Mouse (Mus musculus): Measurements from ENCODE around the gene Snw1. TPM values are rescaled to one million over a fixed set of nuclear protein-coding genes. Genes with fewer than 3 reads are reported as not detected.
A peak's percentile ranks its signal among the peaks of the same experiment; 100 is the strongest.

Snw1 gene
- polyA plus RNA-seq, 1 experiment from 2014 or later = 158 TPM

DNA sequence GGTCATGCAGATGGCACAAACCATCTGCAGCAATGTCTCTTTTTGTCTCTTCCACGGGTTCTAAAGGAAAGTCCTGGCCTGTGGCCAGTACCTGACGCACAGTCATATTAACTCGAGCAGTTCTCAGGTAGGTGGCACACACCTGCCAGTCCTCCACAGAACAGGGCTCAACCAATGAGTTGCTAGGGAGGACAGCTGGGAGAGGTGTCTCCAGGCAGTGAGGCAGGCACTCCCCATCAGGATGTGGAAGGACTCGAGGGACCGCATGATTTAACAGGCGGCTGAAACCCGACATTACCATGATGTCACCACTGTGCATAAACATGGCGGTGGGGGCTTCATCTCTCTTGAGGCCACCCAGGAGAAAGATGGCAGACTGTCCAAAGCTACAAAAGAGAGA, 43.2 kb downstream of the Snw1 start:
- Histone ChIP-seq H3K9me3 (ENCODE audit: control insufficient read depth, low read length) (no peaks in the 10 kb centered on the region), H3K27me3 (ENCODE audit: control insufficient read depth, insufficient read depth, low read length) (no peaks in the 10 kb centered on the region), H3K4me2 (ENCODE audit: low read depth, low read length, severe bottlenecking) (no peak overlapping the region), H3K36me3 (ENCODE audit: control insufficient read depth, insufficient read depth, low read length) (peaks cover 26% of the 10 kb centered on the region; the same call in 1 of the 2 replicates), H3K4me3 (ENCODE audit: low read depth, low read length) (no peak overlapping the region), H3K9ac (ENCODE audit: low read length) (no peak overlapping the region), H3K4me1 (replicated peaks; ENCODE audit: control insufficient read depth, insufficient read depth, low read length) (no peaks in the 10 kb centered on the region; the same call in 1 of the 2 replicates), H3K27ac (ENCODE audit: low read depth, low read length) (no peak overlapping the region)
- 91% methylated on average over 8 of the region's 8 CpGs for WGBS
- ATAC-seq (replicated peaks; ENCODE audit: low FRiP score) (no peak), DNase-seq (ENCODE audit: low spot score) (no peak)

DNA sequence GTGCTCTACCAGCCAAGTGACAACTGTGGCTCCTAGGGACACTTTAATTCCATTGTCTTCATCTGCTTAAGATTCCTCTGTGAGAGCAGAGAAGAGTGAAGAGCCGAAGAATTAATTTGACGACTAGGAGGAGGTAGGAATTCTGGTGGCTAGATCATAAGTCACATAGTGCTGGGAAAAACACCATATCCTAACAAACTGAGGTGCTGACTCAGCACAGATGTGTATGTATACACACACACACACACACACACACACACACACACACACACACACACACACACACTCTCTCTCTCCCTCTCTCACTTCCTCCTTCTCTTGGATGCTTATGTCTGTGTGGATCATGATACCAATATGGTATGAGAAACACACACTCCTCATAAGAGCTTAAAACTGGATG, 43.8 kb downstream of the Snw1 start:
- H3K9me3 ChIP-seq (ENCODE audit: control insufficient read depth, low read length) = no peaks in the 10 kb centered on the region
- peaks cover 22% of the 10 kb centered on the region; the same call in 1 of the 2 replicates for H3K36me3 ChIP-seq (ENCODE audit: control insufficient read depth, insufficient read depth, low read length)
- H3K4me2 ChIP-seq (ENCODE audit: low read depth, low read length, severe bottlenecking) = no peak overlapping the region
- DNase-seq (ENCODE audit: low spot score) (no peak), ATAC-seq (replicated peaks; ENCODE audit: low FRiP score) (no peak)
- H3K9ac ChIP-seq (ENCODE audit: low read length) = no peak overlapping the region
- no peak overlapping the region for H3K4me3 ChIP-seq (ENCODE audit: low read depth, low read length)
- 90% methylated on average over 2 of the region's 2 CpGs for WGBS
- H3K27me3 ChIP-seq (ENCODE audit: control insufficient read depth, insufficient read depth, low read length) = no peaks in the 10 kb centered on the region
- no peaks in the 10 kb centered on the region; the same call in 1 of the 2 replicates for H3K4me1 ChIP-seq (replicated peaks; ENCODE audit: control insufficient read depth, insufficient read depth, low read length)
- H3K27ac ChIP-seq (ENCODE audit: low read depth, low read length) = no peak overlapping the region

- no peak overlapping the region for H3K4me3 ChIP-seq (ENCODE audit: low read depth, low read length)
- peaks cover 22% of the 10 kb centered on the region; the same call in 1 of the 2 replicates for H3K36me3 ChIP-seq (ENCODE audit: control insufficient read depth, insufficient read depth, low read length)
- DNase-seq (ENCODE audit: low spot score) (no peak), ATAC-seq (replicated peaks; ENCODE audit: low FRiP score) (no peak)
- no peak overlapping the region for H3K9ac ChIP-seq (ENCODE audit: low read length)
- H3K27ac ChIP-seq (ENCODE audit: low read depth, low read length) = no peak overlapping the region
- no peak overlapping the region for H3K4me2 ChIP-seq (ENCODE audit: low read depth, low read length, severe bottlenecking)
- no peaks in the 10 kb centered on the region for H3K9me3 ChIP-seq (ENCODE audit: control insufficient read depth, low read length)
- H3K4me1 ChIP-seq (replicated peaks; ENCODE audit: control insufficient read depth, insufficient read depth, low read length) = no peaks in the 10 kb centered on the region; the same call in 1 of the 2 replicates
- H3K27me3 ChIP-seq (ENCODE audit: control insufficient read depth, insufficient read depth, low read length) = no peaks in the 10 kb centered on the region
- 98% methylated on average over 5 of the region's 5 CpGs for WGBS
These were observed 45.6 kb downstream of the Snw1 start for GRCm38 (mm10) chr12:87426354-87427031.

GRCm38 (mm10) chr12:87424516-87424915, 47.6 kb downstream of the Snw1 start:
- H3K4me1 ChIP-seq (replicated peaks; ENCODE audit: control insufficient read depth, insufficient read depth, low read length) = no peaks in the 10 kb centered on the region; the same call in 1 of the 2 replicates
- 29% methylated on average over 3 of the region's 3 CpGs for WGBS
- no peak for DNase-seq (ENCODE audit: low spot score)
- H3K27me3 ChIP-seq (ENCODE audit: control insufficient read depth, insufficient read depth, low read length) = no peaks in the 10 kb centered on the region
- H3K9ac ChIP-seq (ENCODE audit: low read length) = no peak overlapping the region
- H3K4me3 ChIP-seq (ENCODE audit: low read depth, low read length) = no peak overlapping the region
- H3K4me2 ChIP-seq (ENCODE audit: low read depth, low read length, severe bottlenecking) = no peak overlapping the region
- H3K9me3 ChIP-seq (ENCODE audit: control insufficient read depth, low read length) = no peaks in the 10 kb centered on the region
- H3K36me3 ChIP-seq (ENCODE audit: control insufficient read depth, insufficient read depth, low read length) = peaks cover 14% of the 10 kb centered on the region; the same call in 1 of the 2 replicates
- no peak overlapping the region for H3K27ac ChIP-seq (ENCODE audit: low read depth, low read length)
- no peak for ATAC-seq (replicated peaks; ENCODE audit: low FRiP score)

- DNase-seq (ENCODE audit: low spot score) (no peak), ATAC-seq (replicated peaks; ENCODE audit: low FRiP score) (no peak)
- Histone ChIP-seq H3K4me3 (ENCODE audit: low read depth, low read length) (no peak overlapping the region), H3K4me1 (replicated peaks; ENCODE audit: control insufficient read depth, insufficient read depth, low read length) (no peaks in the 10 kb centered on the region; the same call in 1 of the 2 replicates), H3K9ac (ENCODE audit: low read length) (no peak overlapping the region), H3K4me2 (ENCODE audit: low read depth, low read length, severe bottlenecking) (no peak overlapping the region), H3K27me3 (ENCODE audit: control insufficient read depth, insufficient read depth, low read length) (no peaks in the 10 kb centered on the region), H3K36me3 (ENCODE audit: control insufficient read depth, insufficient read depth, low read length) (peaks cover 7% of the 10 kb centered on the region; the same call in 1 of the 2 replicates), H3K9me3 (ENCODE audit: control insufficient read depth, low read length) (no peaks in the 10 kb centered on the region), H3K27ac (ENCODE audit: low read depth, low read length) (no peak overlapping the region)
- WGBS = 36% methylated on average over 1 of the region's 1 CpGs
These were observed 48.4 kb downstream of the Snw1 start for GRCm38 (mm10) chr12:87423700-87424099.

- no peaks in the 10 kb centered on the region; the same call in 1 of the 2 replicates for H3K4me1 ChIP-seq (replicated peaks; ENCODE audit: control insufficient read depth, insufficient read depth, low read length)
- 82% methylated on average over 5 of the region's 5 CpGs for WGBS
- no peaks in the 10 kb centered on the region for H3K27me3 ChIP-seq (ENCODE audit: control insufficient read depth, insufficient read depth, low read length)
- H3K4me2 ChIP-seq (ENCODE audit: low read depth, low read length, severe bottlenecking) = no peak overlapping the region
- DNase-seq (ENCODE audit: low spot score) (no peak), ATAC-seq (replicated peaks; ENCODE audit: low FRiP score) (no peak)
- H3K36me3 ChIP-seq (ENCODE audit: control insufficient read depth, insufficient read depth, low read length) = peaks cover 3% of the 10 kb centered on the region; the same call in 1 of the 2 replicates
- H3K4me3 ChIP-seq (ENCODE audit: low read depth, low read length) = no peak overlapping the region
- no peak overlapping the region for H3K9ac ChIP-seq (ENCODE audit: low read length)
- no peaks in the 10 kb centered on the region for H3K9me3 ChIP-seq (ENCODE audit: control insufficient read depth, low read length)
- no peak overlapping the region for H3K27ac ChIP-seq (ENCODE audit: low read depth, low read length)
These were observed 50.2 kb downstream of the Snw1 start for GRCm38 (mm10) chr12:87421708-87422507.

DNA sequence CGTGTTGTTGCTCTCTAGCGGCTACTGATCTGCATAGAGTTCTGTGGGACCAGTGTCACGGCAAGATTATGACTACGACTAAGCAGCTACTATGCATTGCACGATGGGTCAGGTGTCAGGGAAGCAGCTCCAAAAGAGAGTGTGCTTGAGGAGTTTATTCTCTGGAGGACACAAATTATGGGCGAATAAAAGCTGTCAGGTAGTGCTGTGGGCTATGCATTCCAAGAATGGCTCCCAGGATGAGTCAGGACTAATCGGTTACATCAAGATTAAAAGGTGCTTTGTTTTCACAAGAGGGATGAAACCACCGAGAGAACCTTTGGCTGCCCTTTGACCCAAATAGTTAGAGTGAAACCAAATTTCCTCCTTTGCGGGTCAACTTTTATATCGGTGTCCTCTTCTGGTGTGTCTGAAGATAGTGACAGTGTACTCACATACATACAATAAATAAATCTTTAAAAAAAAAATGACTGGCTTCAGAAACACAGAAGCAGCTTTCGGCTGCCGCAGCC, 52.0 kb downstream of the Snw1 start:
- H3K27me3 ChIP-seq (ENCODE audit: control insufficient read depth, insufficient read depth, low read length) = no peaks in the 10 kb centered on the region
- no peaks in the 10 kb centered on the region; the same call in 1 of the 2 replicates for H3K36me3 ChIP-seq (ENCODE audit: control insufficient read depth, insufficient read depth, low read length)
- no peak overlapping the region for H3K4me3 ChIP-seq (ENCODE audit: low read depth, low read length)
- H3K9me3 ChIP-seq (ENCODE audit: control insufficient read depth, low read length) = no peaks in the 10 kb centered on the region
- H3K4me1 ChIP-seq (replicated peaks; ENCODE audit: control insufficient read depth, insufficient read depth, low read length) = no peaks in the 10 kb centered on the region; the same call in 1 of the 2 replicates
- no peak overlapping the region for H3K9ac ChIP-seq (ENCODE audit: low read length)
- H3K4me2 ChIP-seq (ENCODE audit: low read depth, low read length, severe bottlenecking) = no peak overlapping the region
- no peak for DNase-seq (ENCODE audit: low spot score)
- WGBS = 80% methylated on average over 12 of the region's 12 CpGs
- H3K27ac ChIP-seq (ENCODE audit: low read depth, low read length) = peak overlapping the region; percentile 68; the same call in 1 of the 2 replicates
- ATAC-seq (replicated peaks; ENCODE audit: low FRiP score) = no peak

GRCm38 (mm10) chr12:87418921-87419320, 53.2 kb downstream of the Snw1 start:
- 48% methylated on average over 5 of the region's 5 CpGs for WGBS
- DNase-seq (ENCODE audit: low spot score) = peak; percentile 56
- Histone ChIP-seq H3K27ac (ENCODE audit: low read depth, low read length) (peak overlapping the region; percentile 68; the same call in 1 of the 2 replicates), H3K36me3 (ENCODE audit: control insufficient read depth, insufficient read depth, low read length) (no peaks in the 10 kb centered on the region; the same call in 1 of the 2 replicates), H3K4me1 (replicated peaks; ENCODE audit: control insufficient read depth, insufficient read depth, low read length) (no peaks in the 10 kb centered on the region; the same call in 1 of the 2 replicates), H3K4me3 (ENCODE audit: low read depth, low read length) (no peak overlapping the region), H3K9me3 (ENCODE audit: control insufficient read depth, low read length) (no peaks in the 10 kb centered on the region), H3K27me3 (ENCODE audit: control insufficient read depth, insufficient read depth, low read length) (no peaks in the 10 kb centered on the region), H3K9ac (ENCODE audit: low read length) (no peak overlapping the region), H3K4me2 (ENCODE audit: low read depth, low read length, severe bottlenecking) (no peak overlapping the region)
- peak; percentile 79 for ATAC-seq (replicated peaks; ENCODE audit: low FRiP score)
